Mouse (Mus musculus) hindbrain, embryonic 14.5 days (tissue): ENCODE measurements around the gene Fadd. TPM values are rescaled to one million over a fixed set of nuclear protein-coding genes. Genes with fewer than 3 reads are reported as not detected.

Experiments
- ATAC-seq: fragments of 200-750 bp; cut with Nextera tagmentation; 2 replicates; pipeline ENCODE4 v1.8.0; 2017; ENCODE audit warnings: moderate number of reproducible peaks, mild to moderate bottlenecking, moderate TSS enrichment, moderate library complexity; ENCODE audit not compliant: low FRiP score
- DNase-seq: peaks from one replicate; pipeline ENCODE4 v3.0.0-alpha.2; 2015; ENCODE audit warnings: low spot score
- H3K27ac ChIP-seq: fragments of 300-500 bp; sonication (generic); 2 replicates; pipeline ENCODE4 v1.5.1; 2014; ENCODE audit warnings: mild to moderate bottlenecking, moderate library complexity
- H3K27me3 ChIP-seq: fragments of 300-500 bp; sonication (generic); 2 replicates; pipeline ENCODE4 v1.6.1; 2014; ENCODE audit warnings: mild to moderate bottlenecking, low read length, mixed read lengths; ENCODE audit not compliant: control insufficient read depth, insufficient read depth
- H3K36me3 ChIP-seq: fragments of 300-500 bp; sonication (generic); replicated peaks from 2 replicates; pipeline ENCODE4 v1.6.1; 2014; ENCODE audit not compliant: control insufficient read depth, insufficient read depth
- H3K4me1 ChIP-seq: fragments of 300-500 bp; sonication (generic); replicated peaks from 2 replicates; pipeline ENCODE4 v1.6.1; 2014; ENCODE audit warnings: antibody characterized with exemption, low read length, mixed read lengths; ENCODE audit not compliant: control insufficient read depth, insufficient read depth
- H3K4me2 ChIP-seq: fragments of 300-500 bp; sonication (generic); replicated peaks from 2 replicates; pipeline ENCODE4 v1.6.1; 2014; ENCODE audit warnings: mild to moderate bottlenecking, moderate library complexity
- H3K4me3 ChIP-seq: fragments of 300-500 bp; sonication (generic); replicated peaks from 2 replicates; pipeline ENCODE4 v1.5.1; 2014; ENCODE audit warnings: mild to moderate bottlenecking, low read length
- H3K9ac ChIP-seq: fragments of 300-500 bp; sonication (generic); 2 replicates; pipeline ENCODE4 v1.6.1; 2014
- H3K9me3 ChIP-seq: fragments of 300-500 bp; sonication (generic); 2 replicates; pipeline ENCODE4 v1.6.1; 2016; ENCODE audit warnings: low read length; ENCODE audit not compliant: control insufficient read depth
- WGBS: fragments of 180-500 bp; shearing (Covaris S2); extraction: QIAGEN DNeasy Blood & Tissue Kit; methylation state at CpG from one replicate; pipeline ENCODE4 v1.1.7; 2014; 5-methylcytosine and 5-hydroxymethylcytosine counted together
- polyA plus RNA-seq: library from polyadenylated mRNA; unstranded; fragments of >200 nt; fragmentation: Nextera tagmentation; extraction: Ambion mirVana; gene quantifications from 2 replicates; pipeline ENCODE4 v1.2.1, GENCODE M21; 2014

Fadd gene
- polyA plus RNA-seq, 1 experiment from 2014 or later, result 5.4 TPM

DNA sequence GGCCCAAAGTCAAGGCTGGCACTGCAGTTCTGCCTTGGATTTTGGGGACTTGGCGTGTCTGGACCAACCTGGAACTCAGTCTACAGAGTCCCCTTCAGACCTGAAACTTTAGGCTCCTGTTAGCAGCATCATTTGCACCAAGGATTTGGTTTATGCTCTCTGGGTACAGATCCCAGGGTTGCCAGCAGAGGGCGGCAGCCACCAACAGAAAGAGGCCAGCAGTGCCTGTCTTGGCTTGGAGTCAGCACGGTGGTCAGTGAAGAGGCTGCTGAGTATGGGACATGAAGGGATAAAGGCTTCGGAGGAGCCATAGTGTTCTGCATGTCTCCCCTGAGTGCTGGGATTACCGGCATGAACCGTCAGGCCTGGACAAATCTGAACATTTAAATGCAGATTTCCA lies 3.4 kb upstream of the Fadd start:
- no peak overlapping the region for H3K9ac ChIP-seq
- no peak overlapping the region for H3K4me3 ChIP-seq
- 14% methylated on average over 6 of the region's 6 CpGs for WGBS
- DNase-seq (peak; percentile 84), ATAC-seq (no peak)
- peaks cover 9% of the 10 kb centered on the region for H3K4me1 ChIP-seq
- no peak overlapping the region for H3K4me2 ChIP-seq
- H3K9me3 ChIP-seq, result no peaks in the 10 kb centered on the region
- H3K36me3 ChIP-seq, result no peaks in the 10 kb centered on the region
- H3K27me3 ChIP-seq, result no peaks in the 10 kb centered on the region
- H3K27ac ChIP-seq, result no peak overlapping the region

DNA sequence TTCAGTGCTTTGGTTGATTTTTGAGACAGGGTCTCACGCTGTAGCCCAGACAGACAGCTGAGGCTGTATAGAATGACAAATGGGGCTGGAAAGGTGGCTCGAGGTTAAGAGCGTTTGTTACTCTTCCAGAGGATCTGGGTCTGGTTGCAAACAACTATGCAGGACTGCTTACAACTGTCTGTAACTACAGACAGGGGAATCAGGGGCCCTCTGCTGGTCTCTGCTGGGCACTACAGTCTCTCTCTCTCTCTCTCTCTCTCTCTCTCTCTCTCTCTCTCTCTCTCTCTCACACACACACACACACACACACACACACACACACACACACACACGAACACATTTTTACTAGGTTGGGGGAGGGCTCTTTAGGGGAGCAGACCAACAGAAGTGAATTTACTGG lies 1.4 kb upstream of the Fadd start:
- Histone ChIP-seq H3K27me3 (no peaks in the 10 kb centered on the region), H3K4me1 (peaks cover 11% of the 10 kb centered on the region), H3K9me3 (no peaks in the 10 kb centered on the region), H3K36me3 (peaks cover 18% of the 10 kb centered on the region), H3K4me3 (no peak overlapping the region), H3K9ac (no peak overlapping the region), H3K4me2 (no peak overlapping the region), H3K27ac (no peak overlapping the region)
- WGBS, result 3% methylated on average over 4 of the region's 4 CpGs
- ATAC-seq (no peak), DNase-seq (peak; percentile 64)

DNA sequence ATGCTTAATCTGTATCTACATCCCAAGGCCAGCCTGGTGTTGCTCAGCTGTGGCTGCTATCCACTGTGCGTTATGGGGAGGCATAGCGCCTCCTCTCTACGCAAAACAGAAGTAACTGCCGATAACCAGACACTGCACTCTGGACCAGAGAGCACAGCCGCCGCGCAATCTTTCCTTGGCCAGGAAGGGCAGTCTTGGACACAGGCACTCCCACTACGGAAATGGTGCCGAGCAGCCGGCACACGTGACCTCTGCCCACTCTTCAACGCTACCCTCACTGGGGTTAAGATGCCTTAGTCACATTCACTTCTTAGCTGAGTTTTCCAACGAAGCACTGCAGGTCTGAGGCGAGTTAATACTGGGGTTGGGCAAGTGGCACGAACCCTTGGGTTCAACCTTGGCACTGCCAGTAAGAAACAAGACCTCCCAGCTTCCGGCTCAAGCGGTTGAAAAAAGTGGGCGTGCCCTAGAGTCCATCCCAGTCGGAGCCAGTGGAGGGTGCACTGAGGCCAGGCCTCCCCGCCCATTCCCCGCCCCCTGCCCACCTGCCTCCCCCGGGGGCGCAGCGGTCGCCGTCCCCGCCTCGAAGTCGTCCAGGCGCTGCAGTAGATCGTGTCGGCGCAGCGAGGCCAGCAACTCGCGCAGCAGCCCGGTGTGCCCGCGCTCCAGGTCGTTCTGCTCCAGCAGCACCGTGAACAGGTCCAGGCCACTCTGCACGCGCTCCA lies 542 bp downstream of the Fadd start:
- peaks cover 11% of the 10 kb centered on the region for H3K4me1 ChIP-seq
- 2% methylated on average over 43 of the region's 43 CpGs for WGBS
- DNase-seq (peak; percentile 64), ATAC-seq (peak; percentile 84)
- H3K36me3 ChIP-seq, result peaks cover 18% of the 10 kb centered on the region
- no peaks in the 10 kb centered on the region for H3K9me3 ChIP-seq
- H3K9ac ChIP-seq, result peak overlapping the region; percentile 86
- H3K27ac ChIP-seq, result peak overlapping the region; percentile 89
- H3K4me3 ChIP-seq, result peak overlapping the region; percentile 89
- peak overlapping the region; percentile 61 for H3K4me2 ChIP-seq
- no peaks in the 10 kb centered on the region for H3K27me3 ChIP-seq

DNA sequence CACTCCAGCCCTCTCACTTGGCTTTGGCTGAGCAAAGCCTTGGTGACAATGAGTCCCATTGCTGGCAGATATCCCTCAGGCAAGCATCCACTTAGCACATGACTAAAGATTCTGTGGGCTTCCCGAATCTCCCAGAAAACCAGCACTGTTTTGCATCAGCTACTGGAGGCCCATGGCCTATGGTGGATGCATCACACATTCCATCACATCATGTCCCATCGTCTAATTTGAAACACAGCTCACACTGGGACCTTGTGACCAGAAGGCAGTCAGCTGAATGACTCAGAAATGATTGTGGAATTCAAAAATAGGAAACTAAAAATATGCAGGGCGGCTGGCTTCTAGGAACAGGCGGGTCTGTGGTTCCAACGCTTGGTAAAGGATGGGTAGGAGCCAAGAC lies 4.4 kb downstream of the Fadd start:
- 89% methylated on average over 5 of the region's 5 CpGs for WGBS
- Histone ChIP-seq H3K4me2 (no peak overlapping the region), H3K27me3 (no peaks in the 10 kb centered on the region), H3K9me3 (no peaks in the 10 kb centered on the region), H3K4me3 (no peak overlapping the region), H3K36me3 (peaks cover 18% of the 10 kb centered on the region), H3K27ac (no peak overlapping the region), H3K9ac (no peak overlapping the region), H3K4me1 (peaks cover 11% of the 10 kb centered on the region)
- DNase-seq, result no peak
- ATAC-seq, result no peak

DNA sequence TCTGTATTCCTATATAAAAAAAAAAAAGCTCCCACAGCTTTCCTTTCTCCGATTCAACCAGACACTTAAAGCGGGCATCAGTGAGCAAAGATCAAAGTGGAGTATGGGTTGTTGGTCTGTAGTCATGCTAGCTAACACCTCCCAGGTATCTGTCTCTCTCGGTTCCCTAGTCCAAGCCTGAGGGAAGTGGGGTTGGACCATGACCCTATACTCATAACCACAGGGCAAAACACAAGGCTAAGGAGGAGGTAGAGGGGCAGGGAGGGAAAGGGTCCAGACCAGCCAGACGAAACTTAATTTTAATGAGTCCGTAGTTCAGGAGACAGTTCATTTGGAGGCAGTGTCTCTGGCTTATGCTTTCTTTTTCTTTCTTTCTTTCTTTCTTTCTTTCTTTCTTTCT lies 10.0 kb downstream of the Fadd start:
- WGBS, result 86% methylated on average over 5 of the region's 5 CpGs
- no peak for ATAC-seq
- Histone ChIP-seq H3K9me3 (no peaks in the 10 kb centered on the region), H3K27ac (no peak overlapping the region), H3K9ac (no peak overlapping the region), H3K36me3 (no peaks in the 10 kb centered on the region), H3K4me3 (no peak overlapping the region), H3K27me3 (no peaks in the 10 kb centered on the region), H3K4me1 (no peaks in the 10 kb centered on the region), H3K4me2 (no peak overlapping the region)
- DNase-seq, result no peak

DNA sequence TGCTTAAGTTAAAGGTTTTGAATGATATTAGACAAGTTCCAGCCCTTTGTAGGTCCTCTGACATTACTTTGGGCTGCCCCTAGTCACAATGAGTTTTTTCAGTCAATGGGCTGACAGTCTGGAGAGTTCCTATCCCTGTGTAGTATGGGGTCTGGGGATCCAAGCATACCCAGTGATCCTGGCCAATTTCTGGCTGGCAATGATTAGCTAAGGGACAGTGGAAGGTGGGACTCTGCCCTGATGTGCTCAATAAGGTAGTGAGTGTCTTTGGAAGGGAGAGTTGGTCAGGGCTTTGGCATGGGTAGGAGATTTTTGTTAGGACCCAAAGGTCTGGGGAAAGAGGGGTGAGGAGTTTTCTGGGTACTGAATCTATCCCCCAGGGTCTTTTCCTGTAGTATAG lies 10.7 kb downstream of the Fadd start:
- Histone ChIP-seq H3K4me3 (no peak overlapping the region), H3K9ac (no peak overlapping the region), H3K27ac (no peak overlapping the region), H3K4me2 (no peak overlapping the region), H3K4me1 (no peaks in the 10 kb centered on the region), H3K27me3 (no peaks in the 10 kb centered on the region), H3K36me3 (no peaks in the 10 kb centered on the region), H3K9me3 (no peaks in the 10 kb centered on the region)
- ATAC-seq (no peak), DNase-seq (no peak)

DNA sequence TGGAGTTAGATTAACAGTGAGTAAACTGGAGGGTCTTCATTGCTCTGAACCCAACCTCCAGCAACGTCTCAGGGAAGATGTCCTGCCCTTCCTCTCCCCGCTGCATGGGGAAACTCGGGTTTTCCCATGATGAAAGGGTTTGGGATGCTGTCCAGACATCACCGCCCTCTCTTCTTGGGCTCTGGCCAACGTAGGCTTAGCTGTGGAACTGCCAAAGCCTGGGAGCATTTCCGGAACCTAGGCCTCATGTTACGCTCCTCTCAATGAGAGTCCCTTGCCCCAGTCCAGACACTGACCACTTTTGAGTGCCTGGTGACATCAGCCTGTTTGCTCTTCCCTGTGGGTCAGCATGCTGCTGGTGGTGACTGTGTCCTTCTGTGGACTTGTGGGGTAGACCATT lies 12.8 kb downstream of the Fadd start:
- WGBS, result 76% methylated on average over 7 of the region's 7 CpGs
- Histone ChIP-seq H3K4me1 (no peaks in the 10 kb centered on the region), H3K9me3 (no peaks in the 10 kb centered on the region), H3K4me3 (no peak overlapping the region), H3K9ac (no peak overlapping the region), H3K27me3 (no peaks in the 10 kb centered on the region), H3K4me2 (no peak overlapping the region), H3K27ac (no peak overlapping the region), H3K36me3 (no peaks in the 10 kb centered on the region)
- ATAC-seq (no peak), DNase-seq (no peak)

DNA sequence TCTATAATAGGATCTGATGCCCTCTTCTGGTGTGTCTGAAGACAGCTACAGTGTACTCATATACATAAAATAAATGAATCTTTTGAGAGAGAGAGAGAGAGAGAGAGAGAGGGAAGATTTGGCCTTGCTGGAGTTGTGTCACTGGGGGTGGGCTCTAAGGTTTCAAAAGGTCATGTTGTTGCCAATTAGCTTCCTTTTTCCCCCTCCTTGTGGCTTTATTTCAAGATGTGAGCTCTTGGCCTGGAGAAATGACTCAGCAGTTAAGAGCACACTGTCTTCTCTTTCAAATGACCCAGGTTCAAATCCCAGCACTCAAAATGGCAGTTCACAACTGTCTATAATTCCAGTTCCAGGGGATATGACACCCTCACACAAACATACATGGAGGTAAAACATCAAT lies 14.2 kb downstream of the Fadd start:
- no peaks in the 10 kb centered on the region for H3K4me1 ChIP-seq
- no peak overlapping the region for H3K27ac ChIP-seq
- no peak overlapping the region for H3K9ac ChIP-seq
- no peak overlapping the region for H3K4me3 ChIP-seq
- DNase-seq (no peak), ATAC-seq (no peak)
- H3K36me3 ChIP-seq, result no peaks in the 10 kb centered on the region
- no peak overlapping the region for H3K4me2 ChIP-seq
- no peaks in the 10 kb centered on the region for H3K9me3 ChIP-seq
- H3K27me3 ChIP-seq, result no peaks in the 10 kb centered on the region

DNA sequence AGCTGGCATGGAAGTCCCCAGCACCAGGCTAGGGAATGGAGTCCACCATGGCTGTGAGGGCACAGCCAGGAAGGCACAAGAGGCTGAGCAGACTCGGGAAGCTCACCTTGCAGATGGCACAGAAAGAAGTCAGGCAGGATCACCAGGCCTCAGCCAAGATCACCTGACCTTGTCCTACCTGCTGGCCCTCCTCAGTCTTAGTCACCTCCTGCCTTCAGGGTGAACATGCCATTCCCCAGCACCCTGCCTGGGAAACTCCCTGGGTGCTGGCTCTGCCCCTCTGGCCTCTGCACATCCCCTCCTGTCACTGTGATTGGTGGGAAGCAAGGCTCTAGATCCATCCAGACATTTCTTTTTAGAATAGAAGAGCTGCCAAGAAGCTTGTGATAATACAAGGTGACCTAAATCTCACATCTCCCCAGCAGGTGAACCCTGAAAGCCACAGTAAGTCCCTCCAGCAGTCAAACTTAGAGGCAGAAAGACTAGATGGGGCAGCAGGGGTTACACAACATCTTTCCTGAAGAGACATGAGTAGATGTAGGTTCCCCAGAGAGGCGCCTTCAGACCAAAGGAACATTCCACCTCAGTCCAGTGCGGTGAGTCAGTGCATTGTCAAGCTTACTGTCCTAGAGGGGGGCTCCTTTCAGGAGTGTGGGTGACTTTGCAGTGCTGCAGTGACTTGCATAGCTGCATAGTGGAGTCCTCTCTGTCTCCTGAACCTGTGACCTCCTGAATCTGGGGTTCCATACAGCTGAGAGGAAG lies 15.2 kb downstream of the Fadd start:
- H3K9me3 ChIP-seq, result no peaks in the 10 kb centered on the region
- 75% methylated on average over 3 of the region's 3 CpGs for WGBS
- DNase-seq (no peak), ATAC-seq (no peak)
- no peaks in the 10 kb centered on the region for H3K36me3 ChIP-seq
- H3K4me2 ChIP-seq, result no peak overlapping the region
- H3K27ac ChIP-seq, result no peak overlapping the region
- H3K9ac ChIP-seq, result no peak overlapping the region
- H3K27me3 ChIP-seq, result no peaks in the 10 kb centered on the region
- no peaks in the 10 kb centered on the region for H3K4me1 ChIP-seq
- H3K4me3 ChIP-seq, result no peak overlapping the region
